Mouse (Mus musculus): Measurements from ENCODE around the gene Rara.

DNA sequence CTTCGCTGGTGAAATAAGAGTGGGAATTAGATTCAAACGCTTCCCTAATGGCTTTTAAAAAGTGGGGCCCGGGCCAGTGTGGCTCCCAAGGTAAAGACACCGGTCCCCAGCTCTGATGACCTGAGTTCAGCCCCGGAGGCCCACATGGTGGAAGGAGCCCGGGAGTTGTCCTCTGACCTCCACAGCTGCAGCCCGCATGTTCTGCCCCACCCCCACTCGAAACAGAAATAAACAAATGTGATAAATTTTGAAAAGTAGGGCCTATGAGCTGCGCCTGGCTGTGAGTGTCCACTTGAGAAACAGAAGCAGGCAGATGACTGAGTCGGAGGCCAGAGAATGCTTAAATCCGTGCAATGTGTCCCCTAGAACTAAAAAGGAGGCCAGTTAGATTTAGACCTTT is 13.4 kb upstream of the Rara start:
- no peak for TF ChIP-seq CTCF (conservative IDR thresholded peaks at IDR 0.05; ENCODE audit: insufficient read depth, insufficient read length, low read depth, low read length)
- no peak for TF ChIP-seq POLR2A (IDR thresholded peaks at IDR 0.05; ENCODE audit: low read depth, low read length)

Measured in kidney, adult 2 months (tissue).